Mouse (Mus musculus) natural killer cell, adult 2 months (primary cell): ENCODE measurements at regions not wholly inside any gene's neighbourhood (a gene's known extent, or its start where the extent isn't known, plus 50 kb on each side); places are given as distances from the start of the nearest gene placed in this dataset.
A peak's percentile ranks its signal among the peaks of the same experiment; 100 is the strongest.

Experiments used
- DNase-seq, 2 experiments: peaks; one replicate each; pipeline ENCODE4 v3.0.0; 2022; ENCODE audit warnings: low spot score in 2 of 2

- peak; percentile 13 to 32 for DNase-seq
Measured at GRCm38 (mm10) chr8:26443041-26443440, 323.7 kb downstream of the Gm45692 start.

- DNase-seq = no peak
Measured at GRCm38 (mm10) chr8:26443735-26444134, 324.4 kb downstream of the Gm45692 start.

GRCm38 (mm10) chr8:26445991-26446390, 326.7 kb downstream of the Gm45692 start:
- no peak for DNase-seq

- DNase-seq = no peak
Measured at GRCm38 (mm10) chr8:26447886-26448640, 328.7 kb downstream of the Gm45692 start.

- DNase-seq = no peak
Measured at GRCm38 (mm10) chr8:26449291-26449690, 330.0 kb downstream of the Gm45692 start.

GRCm38 (mm10) chr8:26450543-26450942, 331.2 kb downstream of the Gm45692 start:
- no peak for DNase-seq

GRCm38 (mm10) chr8:26452976-26453573, 333.7 kb downstream of the Gm45692 start:
- no peak for DNase-seq

GRCm38 (mm10) chr8:26465346-26465745, 346.0 kb downstream of the Gm45692 start:
- DNase-seq = no peak

- DNase-seq = no peak
Measured at GRCm38 (mm10) chr8:26468441-26468840, 349.1 kb downstream of the Gm45692 start.

- DNase-seq = no peak
Measured at GRCm38 (mm10) chr8:26469705-26470104, 350.4 kb downstream of the Gm45692 start.

- no peak for DNase-seq
Measured at GRCm38 (mm10) chr8:26471811-26472550, 352.6 kb downstream of the Gm45692 start.

GRCm38 (mm10) chr8:26484749-26485148, 365.4 kb downstream of the Gm45692 start:
- no peak for DNase-seq

GRCm38 (mm10) chr8:26487866-26488265, 368.5 kb downstream of the Gm45692 start:
- DNase-seq = no peak

GRCm38 (mm10) chr8:26488590-26488989, 369.3 kb downstream of the Gm45692 start:
- DNase-seq = no peak

GRCm38 (mm10) chr8:26501196-26501813, 382.0 kb downstream of the Gm45692 start:
- DNase-seq = no peak

- DNase-seq = no peak
Measured at GRCm38 (mm10) chr8:26501814-26502572, 382.7 kb downstream of the Gm45692 start.

- no peak for DNase-seq
Measured at GRCm38 (mm10) chr8:26502772-26503171, 383.4 kb downstream of the Gm45692 start.

GRCm38 (mm10) chr8:26503918-26504317, 384.6 kb downstream of the Gm45692 start:
- no peak for DNase-seq

GRCm38 (mm10) chr8:26504319-26505035, 385.1 kb downstream of the Gm45692 start:
- DNase-seq = no peak

- no peak for DNase-seq
Measured at GRCm38 (mm10) chr8:26507611-26508070, 388.3 kb downstream of the Gm45692 start.

GRCm38 (mm10) chr8:26509254-26509653, 389.9 kb downstream of the Gm45692 start:
- no peak for DNase-seq
